Mouse (Mus musculus) frontal cortex, adult (tissue): ENCODE measurements at regions not wholly inside any gene's neighbourhood (a gene's known extent, or its start where the extent isn't known, plus 50 kb on each side); places are given as distances from the start of the nearest gene placed in this dataset.

Experiments
- ATAC-seq: cut with Nextera tagmentation; 2 replicates; pipeline ENCODE4 v1.9.2; 2017; ENCODE audit warnings: mild to moderate bottlenecking, moderate library complexity, mixed read lengths; ENCODE audit not compliant: low TSS enrichment

DNA sequence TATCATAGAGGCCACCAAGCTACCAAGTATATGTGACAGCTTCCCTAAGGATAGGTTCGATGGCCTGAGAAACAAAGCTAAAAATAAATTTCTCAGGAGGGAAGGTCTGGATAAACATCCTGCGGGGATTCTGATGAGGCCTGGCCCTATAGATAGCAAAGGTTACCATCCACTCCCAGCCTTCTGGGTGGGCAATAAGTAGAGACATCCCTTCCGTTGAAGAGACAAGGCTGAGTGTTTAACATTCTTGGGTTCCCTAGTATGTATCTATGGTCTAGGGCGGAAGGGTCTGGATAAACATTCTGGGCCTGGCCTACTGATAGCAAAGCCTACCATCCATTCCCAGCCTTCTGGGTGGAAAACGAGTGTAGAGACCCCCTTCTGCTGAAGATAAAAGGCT, 180.5 kb upstream of the Dlk1 start:
- no peak for ATAC-seq

DNA sequence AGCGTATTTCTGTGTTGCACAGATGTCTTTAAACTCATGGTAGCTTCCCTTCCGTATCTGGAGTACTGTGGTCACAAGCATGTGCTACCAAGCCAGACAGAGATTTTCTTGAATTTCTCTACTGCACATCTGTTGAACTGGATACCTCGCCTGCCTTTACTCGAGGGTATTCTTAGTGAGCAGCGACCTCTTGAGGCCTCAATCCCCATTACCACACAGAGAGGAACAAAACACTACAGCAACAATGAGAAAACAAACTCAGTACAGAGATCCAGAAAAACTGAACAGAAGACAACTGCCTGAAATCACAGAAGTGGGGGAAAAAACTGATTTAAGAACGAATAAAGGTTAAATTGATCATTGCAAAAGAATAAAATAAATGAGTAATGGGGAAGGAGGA, 137.8 kb upstream of the Dlk1 start:
- ATAC-seq: no peak

DNA sequence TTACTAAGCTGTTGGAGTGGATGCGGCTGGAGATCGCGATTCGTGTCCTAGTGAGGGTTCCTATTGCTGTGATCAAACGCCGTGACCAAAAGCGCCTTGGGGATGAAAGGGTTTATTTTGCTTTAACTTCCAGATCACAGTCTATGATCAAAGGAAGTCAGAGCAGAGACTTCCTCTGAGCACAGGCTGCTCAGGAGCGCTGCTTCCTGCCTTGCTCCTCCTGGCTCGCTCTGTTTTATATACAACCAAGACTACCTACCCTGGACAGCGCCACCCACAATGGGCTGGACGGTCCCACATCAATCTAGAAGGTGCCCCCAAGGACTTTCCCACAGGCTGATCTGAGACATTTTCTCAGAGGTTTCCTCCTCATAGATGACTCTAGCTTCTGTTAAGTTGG, 126.6 kb upstream of the Dlk1 start:
- ATAC-seq: no peak

DNA sequence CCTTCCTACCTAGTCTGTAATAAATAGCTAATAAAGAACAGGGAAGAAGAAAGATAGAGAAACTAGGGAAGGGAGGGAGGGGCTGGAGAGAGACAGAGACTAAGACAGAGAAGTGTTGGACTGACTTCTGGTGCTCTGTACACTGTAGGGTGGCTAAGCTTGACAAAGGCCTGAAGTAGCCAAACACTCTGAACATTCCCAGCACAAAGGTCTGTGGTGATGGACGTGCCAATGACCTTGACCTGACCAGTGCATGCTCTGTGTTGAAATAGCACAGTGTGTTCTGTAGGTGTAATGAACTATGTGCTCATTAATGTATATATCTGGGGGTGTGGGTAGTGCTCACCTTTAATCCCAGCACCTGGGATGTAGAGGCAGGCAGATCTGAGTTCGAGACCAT, 81.3 kb upstream of the Dlk1 start:
- ATAC-seq: no peak

DNA sequence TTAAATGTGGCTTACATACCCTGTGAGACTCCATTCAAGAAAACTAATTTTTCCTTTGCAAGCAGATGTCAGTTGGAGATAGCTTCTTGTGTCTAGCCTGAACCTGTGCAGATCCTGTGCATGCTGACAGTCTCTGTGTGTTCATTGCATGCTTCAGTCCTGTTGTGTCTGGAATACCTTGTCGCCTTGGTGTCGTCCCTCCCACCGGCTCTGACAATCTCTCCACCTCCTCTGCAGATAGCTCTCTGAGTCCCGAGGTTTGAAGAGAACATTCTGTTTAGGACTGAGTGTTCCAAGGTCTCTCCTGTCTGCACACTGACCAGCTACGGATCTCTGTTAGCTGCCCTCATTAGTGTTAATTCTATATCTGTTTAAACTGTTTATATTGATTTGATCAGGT, 66.8 kb upstream of the Dlk1 start:
- ATAC-seq: no peak

DNA sequence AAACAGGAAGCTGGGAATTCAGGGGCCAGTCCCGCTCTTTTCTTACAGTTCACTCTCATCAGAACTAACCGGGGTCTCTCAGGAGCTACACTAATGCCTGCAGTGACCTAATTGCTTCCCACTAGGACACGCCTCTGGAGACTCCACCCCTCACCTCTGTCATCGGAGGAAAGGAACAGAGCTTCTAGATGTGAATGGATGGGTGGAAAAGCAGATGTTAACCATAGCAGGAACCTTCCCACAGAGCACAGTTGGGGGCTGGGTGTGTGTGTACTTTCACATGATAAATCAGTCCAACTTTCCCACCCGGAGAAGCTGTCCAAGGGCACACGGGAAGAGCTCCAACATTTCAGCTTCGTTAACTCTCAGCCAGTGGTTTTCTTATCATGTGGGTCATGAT, 63.8 kb upstream of the Dlk1 start:
- no peak for ATAC-seq

DNA sequence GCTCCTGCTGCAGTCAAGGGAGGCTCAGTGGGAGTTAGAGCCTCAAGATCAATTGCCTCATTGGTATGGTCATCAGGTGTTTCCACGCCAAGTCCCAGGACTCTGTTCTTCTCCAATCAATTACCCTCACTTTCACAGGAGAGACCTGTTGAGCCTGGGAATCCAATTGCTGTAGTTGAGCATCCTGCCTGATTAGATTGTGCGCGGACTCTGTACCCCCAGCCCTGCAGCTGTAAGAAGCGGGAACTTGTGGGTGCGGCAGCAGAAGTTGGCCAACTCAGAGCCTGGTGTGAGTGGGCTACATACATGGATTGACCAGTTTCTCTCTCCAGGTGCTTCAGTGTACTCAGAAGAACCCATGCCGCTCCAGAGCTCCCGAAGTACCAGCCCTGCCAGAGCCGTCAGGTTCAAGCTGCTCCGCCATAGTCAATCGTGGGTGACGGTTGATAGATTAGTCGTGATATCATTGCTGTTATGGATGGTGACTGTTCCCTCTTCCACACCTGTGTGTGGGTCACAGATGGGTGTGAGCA, 62.2 kb upstream of the Dlk1 start:
- no peak for ATAC-seq

DNA sequence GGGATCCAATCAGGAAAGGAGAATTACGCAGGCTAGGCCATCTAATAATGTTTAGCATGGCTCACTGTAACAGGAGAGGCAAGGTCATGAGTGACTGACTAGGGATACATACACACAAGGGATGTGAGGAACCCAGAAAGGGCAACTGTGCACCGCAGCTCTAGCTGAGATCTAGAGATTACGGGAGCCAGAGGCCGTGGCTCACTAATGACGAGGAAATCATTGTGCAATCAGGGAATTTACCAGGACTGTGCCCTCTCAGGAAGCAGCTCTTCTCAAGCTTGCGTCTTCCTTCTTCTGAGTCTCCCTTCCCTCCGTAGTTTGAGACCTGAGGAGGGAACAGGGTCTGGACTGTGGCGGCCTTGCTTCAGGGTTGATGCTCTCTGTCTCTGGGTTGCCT, 61.6 kb upstream of the Dlk1 start:
- ATAC-seq: no peak

DNA sequence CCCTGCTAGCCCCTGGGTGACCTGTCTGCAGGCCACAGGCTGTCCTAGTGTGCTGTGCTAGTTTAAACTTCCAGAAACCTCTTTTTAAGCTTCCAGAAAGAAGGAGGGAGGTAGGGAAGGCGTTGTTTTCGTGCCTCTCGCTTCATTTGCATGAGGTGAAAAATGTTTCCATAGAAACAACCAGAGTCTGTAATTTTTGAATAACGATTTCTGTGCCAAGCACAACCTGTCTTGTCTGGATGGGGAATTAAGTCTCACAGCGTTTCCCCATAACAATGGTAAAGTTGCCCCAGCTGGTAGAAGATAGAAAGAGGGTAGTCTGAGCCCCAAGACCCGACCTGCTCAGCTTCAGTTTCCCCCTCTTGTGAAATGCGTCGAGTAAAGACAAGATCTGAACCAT, 59.3 kb upstream of the Dlk1 start:
- ATAC-seq: peak; percentile 60

DNA sequence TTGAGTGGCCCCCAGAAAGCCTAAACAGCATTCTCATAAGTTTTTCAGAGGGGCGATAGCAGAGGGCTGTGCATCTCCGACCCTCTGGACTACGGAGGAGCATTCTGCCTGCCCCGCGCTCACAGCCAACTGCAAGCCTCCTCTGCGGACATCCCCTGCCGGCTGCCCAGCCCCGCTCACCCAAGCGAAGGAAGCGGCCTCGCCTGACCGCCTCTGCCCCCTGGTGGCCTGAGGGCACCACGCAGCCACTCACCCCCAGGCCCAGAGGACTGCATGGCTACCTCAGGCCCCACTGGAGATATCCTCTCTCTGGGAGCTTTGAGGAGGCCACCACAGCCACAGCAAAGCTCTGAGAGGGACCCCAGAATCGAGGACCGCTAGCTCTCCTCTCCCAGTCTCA, 58.8 kb upstream of the Dlk1 start:
- ATAC-seq: peak; percentile 79

DNA sequence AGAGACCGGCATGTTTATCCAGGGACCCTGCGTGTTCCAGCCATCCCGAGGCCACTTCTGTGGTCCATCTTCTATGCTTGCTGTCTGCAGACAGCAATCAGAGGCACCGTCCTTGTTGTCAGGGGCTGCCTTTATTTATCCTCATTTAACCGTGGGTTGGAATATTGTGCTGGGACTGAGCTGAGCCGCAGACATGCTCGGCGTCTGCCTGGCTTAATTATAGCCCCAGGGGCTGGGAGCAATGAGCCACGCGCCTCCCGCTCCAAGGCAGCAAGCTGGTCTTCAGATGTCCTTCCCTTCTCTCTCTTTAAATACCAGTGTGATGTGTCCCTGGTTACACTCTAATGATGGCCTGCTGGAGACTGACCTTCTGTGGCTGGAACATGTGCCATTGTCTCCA, 58.2 kb upstream of the Dlk1 start:
- no peak for ATAC-seq

DNA sequence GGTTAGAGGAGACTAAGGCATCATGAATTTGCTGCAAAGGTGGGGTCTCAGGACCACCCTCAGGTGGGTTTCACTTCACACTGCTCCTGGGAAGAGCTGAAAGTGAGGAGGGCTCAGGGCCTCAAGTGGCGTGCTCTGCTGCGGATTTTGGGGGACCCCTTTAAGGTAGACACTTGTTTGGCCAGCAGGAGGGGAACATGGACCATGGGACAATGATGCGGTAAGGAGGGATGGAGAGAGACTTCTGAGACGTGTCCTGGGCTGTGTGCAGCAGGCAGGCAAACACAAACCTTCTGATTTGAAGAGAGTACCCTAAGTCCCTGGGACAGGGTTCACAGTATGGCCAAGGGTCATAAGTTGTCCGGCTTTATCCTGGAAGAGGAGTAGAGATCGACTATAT, 56.0 kb upstream of the Dlk1 start:
- no peak for ATAC-seq

DNA sequence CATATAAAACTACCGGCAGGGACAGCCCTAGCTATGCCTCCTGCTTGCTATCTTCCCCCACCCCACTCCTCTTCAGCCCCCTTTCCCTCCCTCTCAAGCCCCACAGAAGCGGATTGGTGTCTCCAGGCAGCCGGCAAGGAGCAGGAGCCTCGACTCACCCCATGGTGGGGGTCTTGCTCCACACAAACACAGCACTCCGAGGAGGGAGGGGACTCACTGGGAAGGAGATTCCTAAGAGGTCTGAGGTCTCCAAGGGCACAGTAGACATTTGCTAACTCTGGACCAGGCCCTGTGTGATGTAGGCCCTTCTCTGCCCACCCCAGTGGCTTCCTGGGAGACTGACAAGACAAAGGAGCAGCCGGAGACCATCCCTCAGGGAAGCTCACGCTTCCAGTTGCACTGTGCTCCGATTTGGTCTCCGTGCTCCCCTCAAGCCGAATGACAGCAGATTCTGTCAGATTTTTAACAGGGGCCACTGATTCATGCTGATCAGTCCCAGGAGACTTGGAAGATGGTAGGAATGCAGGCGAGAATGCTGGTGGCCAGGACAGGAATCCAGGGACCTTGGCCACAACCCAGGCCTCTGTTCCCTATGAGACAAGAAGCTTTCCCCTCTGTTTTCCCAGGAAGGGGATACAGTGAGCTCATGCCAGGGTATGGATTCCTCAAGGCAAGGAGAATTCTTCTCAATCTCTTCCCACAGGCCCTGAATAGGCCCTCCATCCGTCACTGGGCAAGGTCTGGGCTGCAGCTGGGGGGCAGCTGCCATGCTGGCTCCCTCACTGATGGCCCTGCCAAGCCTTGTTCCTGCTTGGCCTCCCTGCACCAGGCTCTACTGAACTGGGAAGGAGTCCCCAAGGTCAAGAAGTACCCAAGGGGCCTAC, 55.2 kb upstream of the Dlk1 start:
- no peak for ATAC-seq

DNA sequence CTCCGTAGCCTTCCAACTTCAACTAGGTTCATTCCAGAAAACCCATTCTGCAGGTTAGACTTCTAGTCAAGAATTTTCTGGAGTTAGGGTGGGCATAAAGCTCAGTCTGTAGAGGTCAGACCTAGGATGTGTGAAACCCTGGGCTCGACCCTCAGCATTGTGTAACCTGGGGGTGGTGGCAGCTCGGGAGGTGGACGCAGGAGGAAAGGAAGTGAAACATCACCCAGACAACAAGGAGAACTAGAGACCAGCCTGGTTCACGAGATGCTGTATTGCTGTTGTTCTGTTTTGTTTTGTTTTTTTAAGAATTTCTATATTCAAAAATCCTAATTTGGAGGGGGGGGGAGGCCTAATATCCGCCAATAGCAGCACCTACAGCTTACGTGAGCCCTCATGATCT, 54.1 kb upstream of the Dlk1 start:
- ATAC-seq: no peak

DNA sequence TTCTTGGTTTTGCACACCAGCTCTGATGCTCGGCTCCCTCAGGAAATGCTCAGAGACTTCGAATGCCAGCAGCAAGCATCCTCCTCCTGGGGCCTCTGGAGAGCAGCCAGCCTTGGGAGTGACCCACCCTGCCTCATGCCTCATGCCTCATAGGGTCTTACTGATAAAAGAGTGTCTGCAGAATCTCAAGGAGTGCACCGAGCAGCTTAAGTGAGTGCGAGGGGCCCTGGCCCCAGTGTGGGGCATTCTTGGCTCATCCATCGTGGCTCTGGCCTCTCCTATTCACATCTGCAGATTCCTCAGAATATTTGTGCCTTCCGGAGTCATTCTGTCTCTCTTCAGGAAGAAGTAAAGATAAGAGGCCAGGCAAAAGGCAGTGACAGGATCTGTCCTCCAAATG, 53.7 kb upstream of the Dlk1 start:
- ATAC-seq: no peak

DNA sequence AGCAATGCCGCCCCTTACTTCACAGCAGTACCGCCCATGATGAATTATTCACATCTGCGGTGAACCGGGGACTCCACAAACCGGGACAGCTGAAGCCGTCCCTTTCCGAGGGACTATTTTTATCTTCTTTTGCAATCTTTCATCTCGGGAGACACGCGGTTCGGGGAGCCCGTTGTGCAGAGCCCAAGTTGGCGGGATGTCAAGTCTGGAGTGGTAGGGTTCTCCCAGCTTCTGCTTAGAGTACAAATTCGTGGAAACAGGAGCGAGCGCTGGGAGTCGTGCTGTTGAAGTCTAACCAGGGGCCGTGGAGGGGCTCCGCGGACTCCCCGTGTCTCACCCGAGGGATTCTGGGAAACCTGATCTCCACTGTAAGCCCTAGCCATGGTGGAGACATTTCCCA, 53.0 kb upstream of the Dlk1 start:
- ATAC-seq: peak; percentile 80

DNA sequence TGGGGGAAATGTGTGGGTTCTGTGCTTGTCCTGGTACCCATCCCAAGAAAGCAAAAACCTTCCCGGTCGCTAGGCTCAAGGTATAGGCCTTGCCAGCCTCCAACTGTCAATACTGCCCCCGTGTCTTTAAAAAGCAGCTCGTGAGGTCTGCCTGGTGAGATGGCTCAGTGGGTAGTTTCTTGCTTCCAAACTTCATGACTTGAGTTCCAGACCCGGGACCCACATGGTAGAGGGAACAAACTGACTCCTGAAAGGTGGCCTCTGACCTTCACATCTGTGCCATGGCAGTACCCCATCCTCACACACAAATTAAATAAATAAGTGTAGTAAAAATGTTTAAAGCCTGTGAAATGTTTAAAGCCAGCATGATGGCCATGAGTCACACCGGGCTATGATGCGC, 52.6 kb upstream of the Dlk1 start:
- no peak for ATAC-seq

DNA sequence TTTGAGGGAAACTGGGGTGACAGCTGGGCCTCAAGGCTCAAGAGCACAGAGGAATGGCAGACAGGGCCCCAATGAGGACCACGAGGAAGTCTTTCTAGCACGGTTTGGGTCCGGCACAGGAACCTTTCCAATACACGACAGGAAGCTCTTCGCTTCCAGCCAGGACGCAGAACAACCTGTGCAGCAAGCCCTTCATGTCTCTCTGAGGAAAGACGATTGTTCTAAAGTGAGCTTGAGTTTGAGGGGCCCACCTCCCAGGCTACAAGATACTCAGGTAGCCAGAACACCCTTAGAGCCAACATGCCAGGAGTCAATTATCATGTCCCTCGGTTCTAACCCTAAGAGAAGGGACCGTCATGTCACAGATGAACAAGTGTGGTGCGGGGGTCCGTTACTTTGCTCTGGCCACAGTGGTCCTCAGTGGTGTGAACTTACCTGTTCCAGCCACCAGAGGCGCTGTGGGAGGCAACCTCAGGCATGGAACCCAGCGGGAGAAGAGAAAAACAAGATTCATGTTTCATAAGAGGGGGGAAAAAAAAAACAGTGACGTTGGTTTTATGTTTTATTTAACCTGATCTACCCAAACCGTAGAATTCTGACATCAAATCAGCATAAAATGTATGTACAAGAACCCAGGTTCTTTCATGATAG, 51.6 kb upstream of the Dlk1 start:
- ATAC-seq: peak; percentile 56; the same call in 1 of the 2 replicates

DNA sequence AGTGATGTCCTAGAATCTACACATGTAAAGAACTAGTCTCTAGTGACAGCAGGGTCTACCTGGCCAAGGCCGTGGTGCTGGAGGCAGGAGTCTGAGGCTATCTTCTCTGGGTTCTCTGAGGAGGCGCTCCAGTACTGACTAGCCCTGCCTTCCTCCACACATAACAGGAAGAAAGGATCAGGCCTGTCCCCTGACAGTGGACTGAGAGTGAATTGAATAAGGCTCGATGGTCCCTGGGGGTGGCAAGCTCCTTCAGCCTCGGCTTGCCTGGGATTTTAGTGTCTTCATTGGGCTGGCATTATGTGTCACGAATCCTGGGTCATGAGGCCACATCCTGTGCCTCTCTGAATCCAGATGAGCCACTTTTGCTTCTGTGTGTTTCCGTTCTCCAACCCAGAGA, 50.9 kb upstream of the Dlk1 start:
- no peak for ATAC-seq

DNA sequence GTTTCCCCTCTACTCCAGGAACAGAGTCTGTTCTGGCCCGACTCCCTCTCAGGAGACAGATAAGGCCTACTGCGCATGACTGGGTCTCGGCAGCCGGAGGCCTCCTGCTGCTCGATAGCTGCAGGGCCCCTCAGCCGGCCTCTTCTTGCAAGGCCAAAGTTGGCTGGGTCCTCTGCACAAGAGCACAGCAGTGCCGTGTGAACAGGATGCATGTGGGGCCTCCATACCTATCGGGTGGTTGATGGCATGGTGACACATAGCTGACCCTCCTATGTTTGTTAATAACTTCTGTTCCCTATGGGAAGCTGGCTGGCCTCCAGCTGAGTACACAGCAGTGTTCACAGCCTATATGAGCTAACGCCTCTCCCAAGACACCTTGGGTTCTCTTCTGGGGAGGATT, 50.4 kb upstream of the Dlk1 start:
- no peak for ATAC-seq
